Mouse (Mus musculus) effector memory CD4-positive, alpha-beta T cell, adult 5 months (primary cell): ENCODE data around the gene Dusp22. TPM values are rescaled to one million over a fixed set of nuclear protein-coding genes. Genes with fewer than 3 reads are reported as not detected.

Source experiments
- polyA plus RNA-seq: library from polyadenylated mRNA; unstranded; fragments of 100-300 nt; shearing (Covaris generic); gene quantifications from one replicate; pipeline ENCODE4 v1.2.1, GENCODE M21; 2017

Gene Dusp22
- polyA plus RNA-seq, result 3.3 TPM

GRCm38 (mm10) chr13:30659613-30660505 is at the start of gene Dusp22:
Dusp22 (plus strand) TSS chr13:30659999.

GRCm38 (mm10) chr13:30749021-30749556 is 89.3 kb downstream of the Dusp22 start, which contains the start of gene Irf4:
Irf4 (plus strand) TSS chr13:30749226.

Other genes starting within 250 kb of the Dusp22 start
- 137 TPM for gene Uqcrfs1, start 114.6 kb upstream of the Dusp22 start, polyA plus RNA-seq
- gene Irf4, start 89.2 kb downstream of the Dusp22 start, polyA plus RNA-seq, result 18.6 TPM